Mouse (Mus musculus) layer of hippocampus, postnatal 36 days (tissue): Measurements from ENCODE around the gene Lnpk. TPM values are rescaled to one million over a fixed set of nuclear protein-coding genes. Genes with fewer than 3 reads are reported as not detected.

Experiments
- DNase-seq, 2 experiments: peaks; one replicate each; pipeline ENCODE4 v3.0.0; 2022
- total RNA-seq, 2 experiments: library from RNA; stranded (reverse); gene quantifications; 2 replicates each; pipeline ENCODE4 v1.2.3; 2021

Lnpk gene
- total RNA-seq, 2 experiments from 2014 or later, result 56.3 to 67.8 TPM

GRCm38 (mm10) chr2:74490186-74490585 is 89.0 kb downstream of the Lnpk start:
- DNase-seq, result no peak

GRCm38 (mm10) chr2:74488443-74488842 is 90.8 kb downstream of the Lnpk start:
- no peak for DNase-seq

DNA sequence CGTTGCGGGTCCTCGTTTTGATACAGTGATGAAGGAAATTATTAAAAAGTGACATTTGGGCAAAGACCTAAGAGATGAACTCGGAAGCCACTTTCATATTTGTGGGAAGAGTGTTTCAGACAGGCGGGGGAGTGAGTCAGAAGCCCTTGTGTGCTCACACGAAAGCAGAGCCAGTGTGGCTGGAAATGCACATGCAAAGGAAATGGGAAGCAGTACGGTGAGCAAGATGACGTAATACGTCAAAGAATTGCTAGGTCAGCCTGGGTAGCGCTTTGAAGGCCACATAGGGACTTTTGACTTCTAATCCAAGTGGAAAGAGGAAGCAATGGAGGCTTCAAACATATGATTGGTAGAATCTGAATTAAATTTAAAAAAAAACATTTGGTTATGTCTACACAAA is 96.6 kb downstream of the Lnpk start:
- DNase-seq, result no peak

DNA sequence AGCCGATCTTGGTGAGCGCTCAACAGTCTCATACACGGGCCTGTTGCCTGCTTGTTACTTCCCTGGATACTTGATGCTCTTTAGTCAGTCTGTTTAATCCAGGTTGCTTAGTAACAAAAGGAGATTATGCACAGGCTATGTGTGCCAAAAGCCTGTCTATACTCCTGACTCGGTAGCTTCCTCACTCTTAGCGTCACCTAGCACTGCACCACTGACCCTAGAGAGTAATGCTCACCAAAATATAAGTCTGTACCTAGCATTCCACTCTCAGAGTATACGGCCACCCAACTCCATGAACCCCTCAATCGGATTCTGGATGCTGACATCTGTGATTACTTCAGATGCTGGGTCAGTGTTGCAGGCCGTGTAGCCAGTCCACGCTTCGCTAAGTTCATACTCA is 97.1 kb downstream of the Lnpk start:
- DNase-seq, result no peak

Other genes with a start within 250 kb of the Lnpk start
- gene Evx2, start 80.1 kb upstream of the Lnpk start, total RNA-seq, result not detected
- not detected for gene Hoxd13, start 88.9 kb upstream of the Lnpk start, total RNA-seq
- not detected for gene Hoxd12, start 95.6 kb upstream of the Lnpk start, total RNA-seq
- not detected for gene Hoxd11, start 100.1 kb upstream of the Lnpk start, total RNA-seq
- not detected for gene Hoxd10, start 112.5 kb upstream of the Lnpk start, total RNA-seq
- not detected for gene Hoxd9, start 118.3 kb upstream of the Lnpk start, total RNA-seq
- not detected for gene Hoxd8, start 125.2 kb upstream of the Lnpk start, total RNA-seq
- gene Hoxd3, start 132.5 kb upstream of the Lnpk start, total RNA-seq, result not detected
- gene Hoxd4, start 132.5 kb upstream of the Lnpk start, total RNA-seq, result not detected
- gene Gm28230, start 147.3 kb upstream of the Lnpk start, total RNA-seq, result not detected
- gene Hoxd1, start 183.5 kb upstream of the Lnpk start, total RNA-seq, result under 1 TPM in 1 of 2 experiments, not detected in 1; 0.25 TPM
- gene Mtx2, start 246.4 kb upstream of the Lnpk start, total RNA-seq, result 10 to 100 TPM; 42.2 to 51.1 TPM